Mouse (Mus musculus) liver, embryonic 11.5 days (tissue): ENCODE results near the gene Tfap2e. TPM values are rescaled to one million over a fixed set of nuclear protein-coding genes. Genes with fewer than 3 reads are reported as not detected.
A peak's percentile ranks its signal among the peaks of the same experiment; 100 is the strongest.

Source experiments
- ATAC-seq: fragments of 200-750 bp; cut with Nextera tagmentation; replicated peaks from 2 replicates; pipeline ENCODE4 v1.8.0; 2017; ENCODE audit warnings: moderate number of reproducible peaks, mild to moderate bottlenecking, moderate TSS enrichment, moderate library complexity; ENCODE audit not compliant: low FRiP score
- DNase-seq: peaks from one replicate; pipeline ENCODE4 v3.0.0-alpha.2; 2017; ENCODE audit warnings: low spot score
- H3K27ac ChIP-seq: fragments of 300-500 bp; sonication (generic); 2 replicates; pipeline ENCODE4 v1.5.1; 2014; ENCODE audit warnings: mild to moderate bottlenecking, low read depth, low read length, control low read depth
- H3K27me3 ChIP-seq: fragments of 300-500 bp; sonication (generic); replicated peaks from 2 replicates; pipeline ENCODE4 v1.6.1; 2014; ENCODE audit warnings: low read length, mixed read lengths; ENCODE audit not compliant: control insufficient read depth, insufficient read depth
- H3K36me3 ChIP-seq: fragments of 300-500 bp; sonication (generic); 2 replicates; pipeline ENCODE4 v1.6.1; 2014; ENCODE audit warnings: mild to moderate bottlenecking, low read length, moderate library complexity, mixed read lengths; ENCODE audit not compliant: control insufficient read depth, insufficient read depth
- H3K4me1 ChIP-seq: fragments of 300-500 bp; sonication (generic); replicated peaks from 2 replicates; pipeline ENCODE4 v1.6.1; 2014; ENCODE audit warnings: low read length, mixed read lengths; ENCODE audit not compliant: control insufficient read depth, insufficient read depth
- H3K4me2 ChIP-seq: fragments of 300-500 bp; sonication (generic); 2 replicates; pipeline ENCODE4 v1.6.1; 2014; ENCODE audit warnings: mild to moderate bottlenecking, control low read depth, moderate library complexity
- H3K4me3 ChIP-seq: fragments of 300-500 bp; sonication (generic); 2 replicates; pipeline ENCODE4 v1.5.1; 2014; ENCODE audit warnings: low read depth, low read length, control low read depth
- H3K9ac ChIP-seq: fragments of 300-500 bp; sonication (generic); 2 replicates; pipeline ENCODE4 v1.6.1; 2014; ENCODE audit warnings: low read depth, low read length, control low read depth
- H3K9me3 ChIP-seq: fragments of 300-500 bp; sonication (generic); 2 replicates; pipeline ENCODE4 v1.6.1; 2016; ENCODE audit warnings: low read length, inconsistent platforms, mixed read lengths; ENCODE audit not compliant: control insufficient read depth
- WGBS: fragments of 180-500 bp; shearing (Covaris S2); extraction: QIAGEN DNeasy Blood & Tissue Kit; methylation state at CpG from one replicate; pipeline ENCODE4 v1.1.7; 2014; 5-methylcytosine and 5-hydroxymethylcytosine counted together
- polyA plus RNA-seq: library from polyadenylated mRNA; unstranded; fragments of >200 nt; fragmentation: Nextera tagmentation; extraction: Ambion mirVana; gene quantifications from 2 replicates; pipeline ENCODE4 v1.2.1, GENCODE M21; 2014

Tfap2e gene
- polyA plus RNA-seq, result not detected in 2 replicates

DNA sequence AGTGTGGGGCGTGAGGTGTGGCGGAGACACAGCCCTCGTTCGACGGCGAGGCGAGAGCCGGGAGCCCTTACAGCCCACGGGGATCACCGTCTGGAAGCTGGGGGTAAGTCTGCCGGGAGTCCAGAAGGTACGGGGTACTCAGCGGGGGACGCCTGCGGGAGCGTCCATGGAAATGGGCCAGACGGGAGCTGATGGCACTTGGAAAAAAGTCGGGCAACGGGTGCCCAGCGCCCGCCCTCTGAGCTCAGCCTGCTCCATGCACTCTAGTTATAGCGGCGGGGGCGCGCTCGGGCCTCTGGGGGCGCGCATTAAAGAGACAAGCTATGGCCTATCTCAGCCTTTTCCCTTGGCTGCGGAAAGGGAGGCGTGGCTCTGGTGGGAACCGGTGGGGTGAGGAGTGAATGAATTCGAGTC, at the start of gene Tfap2e:
TSS of gene Tfap2e (minus strand) at position 240 of the 414 bp plus-strand sequence.
- Histone ChIP-seq H3K4me2 (peak within 1 kb of the TSS; percentile 52), H3K4me3 (peak within 1 kb of the TSS; percentile 34), H3K9ac (no peak within 1 kb of the TSS), H3K36me3 (no peaks in the 10 kb centered on the region), H3K9me3 (no peaks in the 10 kb centered on the region), H3K27me3 (peaks cover 84% of the 10 kb centered on the region), H3K27ac (no peak within 1 kb of the TSS), H3K4me1 (0 out of 2 replicates have a peak, but pooled peaks cover 4% of the 10 kb centered on the region)
- 2% methylated on average over 32 of the region's 32 CpGs for WGBS
- no peak for ATAC-seq
- DNase-seq, result peak; percentile 57

DNA sequence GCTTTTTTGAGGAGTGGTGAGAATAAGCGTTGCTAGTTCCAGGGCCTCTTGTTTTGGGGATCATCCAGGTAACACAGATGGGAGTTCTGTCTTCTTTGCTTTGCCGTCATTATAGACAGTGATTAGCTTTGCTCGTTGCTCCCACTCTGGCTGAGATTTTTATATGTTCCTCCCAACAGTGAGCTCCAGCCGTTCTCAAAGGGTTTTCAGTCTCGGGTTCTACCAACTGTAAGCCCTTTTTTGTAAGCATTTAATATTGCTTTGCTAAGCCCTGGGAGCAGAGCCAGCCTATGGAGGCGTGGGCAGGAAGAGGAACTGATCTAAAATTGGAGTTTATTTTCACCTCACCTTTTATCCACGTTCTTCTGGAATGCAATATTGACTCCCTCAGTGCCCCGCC, 47.0 kb upstream of the Tfap2e start:
- Histone ChIP-seq H3K9ac (no peak overlapping the region), H3K4me2 (no peak overlapping the region), H3K27me3 (no peaks in the 10 kb centered on the region), H3K9me3 (no peaks in the 10 kb centered on the region), H3K27ac (no peak overlapping the region), H3K4me1 (no peaks in the 10 kb centered on the region), H3K4me3 (no peak overlapping the region), H3K36me3 (no peaks in the 10 kb centered on the region)
- WGBS, result 78% methylated on average over 8 of the region's 8 CpGs
- DNase-seq, result no peak
- ATAC-seq, result no peak

DNA sequence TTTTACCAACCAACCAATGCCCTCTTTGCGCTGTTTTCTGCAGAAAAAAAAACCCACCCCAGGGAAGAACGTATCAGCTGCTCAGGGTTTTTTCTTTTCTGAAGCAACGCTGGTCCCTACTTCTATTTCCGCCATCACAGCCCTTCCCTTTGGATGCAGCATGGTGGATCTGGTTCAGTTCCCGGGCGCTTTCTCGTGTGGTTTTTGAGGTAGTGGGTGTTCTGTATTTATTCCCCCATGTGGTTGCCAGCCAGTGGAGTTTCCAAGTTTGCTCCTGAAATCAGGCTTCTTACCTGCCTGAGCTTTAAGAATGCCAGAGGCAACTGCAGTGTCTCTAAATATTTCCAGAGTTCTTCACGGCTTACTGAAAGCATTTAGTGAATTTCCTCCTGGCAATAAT, 46.5 kb upstream of the Tfap2e start:
- no peak overlapping the region for H3K9ac ChIP-seq
- no peaks in the 10 kb centered on the region for H3K9me3 ChIP-seq
- WGBS, result 89% methylated on average over 8 of the region's 8 CpGs
- DNase-seq, result no peak
- H3K4me2 ChIP-seq, result no peak overlapping the region
- no peak for ATAC-seq
- no peaks in the 10 kb centered on the region for H3K4me1 ChIP-seq
- no peak overlapping the region for H3K27ac ChIP-seq
- no peaks in the 10 kb centered on the region for H3K36me3 ChIP-seq
- H3K27me3 ChIP-seq, result no peaks in the 10 kb centered on the region
- no peak overlapping the region for H3K4me3 ChIP-seq

DNA sequence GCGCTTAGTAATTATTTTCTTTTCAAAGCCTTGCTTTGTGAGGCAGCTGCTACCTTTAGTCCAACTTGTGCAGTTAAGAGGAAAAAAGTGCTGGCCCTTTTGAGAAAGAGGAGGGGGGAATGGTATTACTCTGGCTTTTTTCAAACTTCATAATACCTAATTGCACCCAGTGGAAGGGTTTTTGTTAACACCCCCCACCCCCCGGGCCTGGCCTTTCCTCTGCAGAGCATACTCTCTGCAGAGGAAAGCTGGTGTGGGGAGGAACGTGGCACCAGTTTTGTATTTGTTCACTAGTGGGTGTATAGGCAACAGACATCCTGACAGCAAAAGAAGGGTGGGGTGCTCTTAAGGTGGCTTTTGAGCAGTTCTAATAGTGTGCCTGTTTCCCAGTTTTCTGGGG, 45.8 kb upstream of the Tfap2e start:
- Histone ChIP-seq H3K27ac (no peak overlapping the region), H3K9me3 (no peaks in the 10 kb centered on the region), H3K4me2 (no peak overlapping the region), H3K4me1 (no peaks in the 10 kb centered on the region), H3K4me3 (no peak overlapping the region), H3K9ac (no peak overlapping the region), H3K27me3 (no peaks in the 10 kb centered on the region), H3K36me3 (no peaks in the 10 kb centered on the region)
- no peak for ATAC-seq
- WGBS, result 82% methylated on average over 3 of the region's 3 CpGs
- no peak for DNase-seq

DNA sequence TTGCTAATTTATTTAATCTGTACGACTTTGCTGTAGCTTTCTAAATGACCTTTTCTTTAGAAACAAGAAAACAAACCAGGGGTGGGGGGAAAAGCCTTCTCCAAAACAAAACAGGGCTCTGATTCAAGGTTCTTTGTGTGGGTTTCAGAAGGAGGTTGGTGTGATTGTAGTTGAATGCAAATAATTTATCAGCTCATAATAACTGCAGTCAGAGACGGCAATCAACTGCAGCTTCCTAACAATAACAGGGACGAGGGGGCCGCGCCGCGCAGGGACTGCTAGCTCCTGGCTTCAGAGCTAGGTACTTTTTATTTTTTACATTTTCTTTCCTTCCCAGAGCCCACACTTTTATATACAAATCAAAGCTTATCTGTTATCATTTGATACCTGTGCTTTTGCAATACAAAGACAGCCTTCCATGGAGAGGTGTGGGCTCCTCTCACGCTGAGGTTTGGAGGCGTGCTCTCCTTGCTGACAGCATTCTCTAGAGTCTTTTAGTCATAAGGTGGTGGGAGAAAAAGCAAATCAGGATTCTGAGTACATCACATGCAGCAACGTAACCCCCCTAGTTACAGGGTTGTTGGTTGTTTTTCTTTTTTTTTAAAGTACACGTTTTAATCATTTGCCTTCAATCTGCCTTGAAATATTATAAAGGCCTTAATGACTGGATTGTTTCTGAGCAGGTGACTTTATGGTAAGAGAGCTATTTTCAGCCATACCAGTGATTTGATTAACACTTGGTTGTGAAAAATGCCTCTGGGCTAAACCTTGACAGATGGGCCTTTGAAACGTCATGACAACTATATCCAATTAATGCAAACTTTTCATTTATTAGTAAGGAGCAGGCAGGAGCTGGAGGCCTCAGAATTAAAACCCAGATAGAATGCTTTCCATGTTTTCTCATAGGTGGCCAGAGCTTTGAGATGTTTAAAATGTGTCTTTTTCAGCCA, 44.1 kb upstream of the Tfap2e start:
- no peaks in the 10 kb centered on the region for H3K36me3 ChIP-seq
- H3K4me3 ChIP-seq, result no peak overlapping the region
- DNase-seq (no peak), ATAC-seq (no peak)
- 83% methylated on average over 12 of the region's 12 CpGs for WGBS
- no peak overlapping the region for H3K27ac ChIP-seq
- H3K4me2 ChIP-seq, result no peak overlapping the region
- no peaks in the 10 kb centered on the region for H3K4me1 ChIP-seq
- H3K27me3 ChIP-seq, result no peaks in the 10 kb centered on the region
- no peak overlapping the region for H3K9ac ChIP-seq
- H3K9me3 ChIP-seq, result no peaks in the 10 kb centered on the region

DNA sequence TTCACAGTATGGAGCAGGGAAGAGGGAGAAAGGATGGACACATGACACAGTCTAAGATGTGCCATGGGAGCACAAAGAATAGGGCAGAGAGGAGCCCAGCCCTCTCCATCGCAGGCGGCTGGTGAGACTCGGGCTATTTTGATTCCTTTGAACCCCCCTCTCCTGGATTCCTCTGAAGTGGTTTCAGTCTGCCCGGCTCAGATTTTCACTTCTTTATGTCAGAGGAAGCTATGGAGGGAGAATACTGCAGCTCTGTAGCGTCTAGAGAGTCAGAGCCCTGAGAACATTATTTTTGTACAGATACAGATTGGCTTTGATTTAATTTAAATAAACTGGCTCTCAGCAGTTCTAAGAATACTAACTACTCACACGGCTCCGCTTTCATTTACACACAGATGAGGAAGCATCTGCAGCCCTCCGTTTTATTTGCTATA, 43.1 kb upstream of the Tfap2e start:
- Histone ChIP-seq H3K27me3 (no peaks in the 10 kb centered on the region), H3K4me1 (no peaks in the 10 kb centered on the region), H3K9me3 (no peaks in the 10 kb centered on the region), H3K36me3 (no peaks in the 10 kb centered on the region), H3K9ac (no peak overlapping the region), H3K4me2 (no peak overlapping the region), H3K27ac (no peak overlapping the region), H3K4me3 (no peak overlapping the region)
- DNase-seq, result no peak
- whole genome bisulfite sequencing, result 75% methylated on average over 8 of the region's 8 CpGs
- ATAC-seq, result no peak

DNA sequence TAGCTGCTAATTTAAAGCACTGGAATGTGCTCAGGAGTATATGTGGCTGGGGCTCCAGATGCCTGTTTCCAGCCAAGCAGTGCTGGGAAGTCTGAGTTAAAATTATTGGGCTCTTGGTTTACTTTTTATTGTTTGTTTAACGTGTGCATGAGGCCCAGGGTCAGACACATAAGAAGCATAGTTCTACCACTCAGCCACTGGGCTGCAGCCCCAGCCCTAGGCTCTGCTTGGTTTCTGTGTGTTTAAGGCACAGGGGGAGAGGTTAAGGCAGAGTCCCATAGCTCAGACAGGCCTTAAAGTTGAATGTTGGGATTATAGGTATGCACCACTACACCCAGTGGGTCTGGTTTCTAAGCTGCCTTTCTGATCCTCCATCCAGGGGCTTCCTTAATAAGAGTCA, 39.1 kb upstream of the Tfap2e start:
- ATAC-seq (no peak), DNase-seq (no peak)
- no peak overlapping the region for H3K4me2 ChIP-seq
- no peak overlapping the region for H3K4me3 ChIP-seq
- H3K27ac ChIP-seq, result no peak overlapping the region
- no peaks in the 10 kb centered on the region for H3K36me3 ChIP-seq
- no peak overlapping the region for H3K9ac ChIP-seq
- no peaks in the 10 kb centered on the region for H3K4me1 ChIP-seq
- WGBS, result 67% methylated on average over 1 of the region's 1 CpGs
- no peaks in the 10 kb centered on the region for H3K9me3 ChIP-seq
- H3K27me3 ChIP-seq, result no peaks in the 10 kb centered on the region

DNA sequence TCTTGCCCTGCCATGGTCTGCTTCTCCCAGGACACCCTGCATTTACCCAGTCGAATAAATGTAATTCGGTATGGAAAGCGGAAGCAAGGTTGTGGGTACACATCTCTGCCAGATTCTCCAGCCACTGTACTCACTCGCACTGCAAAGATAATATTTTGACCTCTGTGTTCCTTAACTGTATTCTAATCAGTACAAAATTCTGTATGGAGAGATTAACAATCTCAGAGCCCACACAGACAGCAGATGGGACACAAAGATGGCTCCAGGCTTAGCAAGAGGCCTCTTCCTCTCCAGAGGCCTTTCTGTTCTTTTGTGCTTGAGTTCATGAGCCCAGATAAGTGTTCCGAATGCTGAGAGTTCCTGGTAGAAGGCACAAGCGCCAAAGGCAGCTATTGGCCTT, 37.8 kb upstream of the Tfap2e start:
- WGBS, result 87% methylated on average over 6 of the region's 6 CpGs
- no peaks in the 10 kb centered on the region for H3K4me1 ChIP-seq
- H3K4me3 ChIP-seq, result no peak overlapping the region
- H3K36me3 ChIP-seq, result no peaks in the 10 kb centered on the region
- DNase-seq, result no peak
- no peaks in the 10 kb centered on the region for H3K9me3 ChIP-seq
- no peak for ATAC-seq
- H3K27ac ChIP-seq, result no peak overlapping the region
- no peaks in the 10 kb centered on the region for H3K27me3 ChIP-seq
- H3K4me2 ChIP-seq, result no peak overlapping the region
- H3K9ac ChIP-seq, result no peak overlapping the region

DNA sequence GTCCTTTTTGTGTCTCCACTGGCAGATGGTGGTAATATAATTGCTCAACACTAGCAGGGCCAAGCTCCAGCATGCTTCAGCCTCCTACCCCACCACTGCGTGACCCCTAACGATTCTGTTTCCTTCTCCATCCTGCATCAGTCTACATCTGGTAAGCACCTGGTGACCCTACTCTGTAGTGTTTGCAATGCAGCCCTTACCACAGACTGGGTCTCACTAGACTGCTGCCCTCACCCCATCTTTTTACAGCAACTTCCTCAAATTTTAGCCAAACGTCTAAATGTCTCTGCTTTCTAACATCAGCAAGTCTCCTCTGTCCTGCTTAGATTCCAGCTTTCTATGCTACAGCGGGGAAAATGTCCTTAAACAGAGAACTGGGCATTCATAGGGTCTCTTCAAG, 34.8 kb upstream of the Tfap2e start:
- ATAC-seq (no peak), DNase-seq (no peak)
- no peak overlapping the region for H3K27ac ChIP-seq
- H3K36me3 ChIP-seq, result no peaks in the 10 kb centered on the region
- no peaks in the 10 kb centered on the region for H3K27me3 ChIP-seq
- no peak overlapping the region for H3K9ac ChIP-seq
- no peak overlapping the region for H3K4me3 ChIP-seq
- H3K4me1 ChIP-seq, result no peaks in the 10 kb centered on the region
- H3K9me3 ChIP-seq, result no peaks in the 10 kb centered on the region
- no peak overlapping the region for H3K4me2 ChIP-seq
- WGBS, result 74% methylated on average over 4 of the region's 4 CpGs
